Mouse (Mus musculus) liver, embryonic 14.5 days (tissue): ENCODE data around the gene Gm11562. TPM values are rescaled to one million over a fixed set of nuclear protein-coding genes. Genes with fewer than 3 reads are reported as not detected.
A peak's percentile ranks its signal among the peaks of the same experiment; 100 is the strongest.

ENCODE experiments used
- ATAC-seq: fragments of 200-750 bp; cut with Nextera tagmentation; 2 replicates; pipeline ENCODE4 v1.8.0; 2017; ENCODE audit warnings: moderate number of reproducible peaks, mild to moderate bottlenecking, moderate library complexity; ENCODE audit not compliant: insufficient read depth
- DNase-seq, 3 experiments: peaks; one replicate each; pipeline ENCODE4 v3.0.0-alpha.2; 2012 to 2013; ENCODE audit warnings: low read depth in 3 of 3, low spot score in 3 of 3
- H3K27ac ChIP-seq: fragments of 300-500 bp; sonication (generic); 2 replicates; pipeline ENCODE4 v1.5.1; 2014; ENCODE audit warnings: moderate library complexity, mild to moderate bottlenecking, control low read depth, inconsistent platforms
- H3K27me3 ChIP-seq: fragments of 300-500 bp; sonication (generic); 2 replicates; pipeline ENCODE4 v1.6.1; 2014; ENCODE audit warnings: mild to moderate bottlenecking, low read length, moderate library complexity; ENCODE audit not compliant: control insufficient read depth, insufficient read depth
- H3K36me3 ChIP-seq: fragments of 300-500 bp; sonication (generic); replicated peaks from 2 replicates; pipeline ENCODE4 v1.6.1; 2014; ENCODE audit warnings: low read depth; ENCODE audit not compliant: control insufficient read depth, insufficient read depth
- H3K4me1 ChIP-seq, 2 experiments: fragments of 200-500 bp in 1 of 2; fragments of 300-500 bp in 1 of 2; sonication (generic) in 1 of 2; replicated peaks; 2 replicates each; pipeline ENCODE4 v1.6.1; 2012 to 2014; ENCODE audit warnings: antibody characterized with exemption in 1 of 2, inconsistent platforms in 1 of 2, low read length in 1 of 2; ENCODE audit not compliant: control insufficient read depth in 2 of 2, insufficient read depth in 2 of 2
- H3K4me2 ChIP-seq: fragments of 300-500 bp; sonication (generic); 2 replicates; pipeline ENCODE4 v1.6.1; 2014; ENCODE audit warnings: low read depth, mild to moderate bottlenecking, control low read depth, moderate library complexity
- H3K4me3 ChIP-seq, 2 experiments: fragments of 200-500 bp in 1 of 2; fragments of 300-500 bp in 1 of 2; sonication (generic) in 1 of 2; 2 replicates each; pipeline ENCODE4 v1.5.1; 2012 to 2014; ENCODE audit warnings: low read depth in 2 of 2, low read length in 2 of 2, mild to moderate bottlenecking in 2 of 2, control low read depth in 1 of 2, inconsistent platforms in 1 of 2, moderate library complexity in 1 of 2; ENCODE audit not compliant: insufficient read depth in 1 of 2
- H3K9ac ChIP-seq: fragments of 300-500 bp; sonication (generic); replicated peaks from 2 replicates; pipeline ENCODE4 v1.6.1; 2014; ENCODE audit warnings: mild to moderate bottlenecking, control low read depth, moderate library complexity
- H3K9me3 ChIP-seq: fragments of 300-500 bp; sonication (generic); 2 replicates; pipeline ENCODE4 v1.6.1; 2016; ENCODE audit warnings: low read length, mixed read lengths; ENCODE audit not compliant: control insufficient read depth
- CTCF ChIP-seq: IDR thresholded peaks from 2 replicates; pipeline ENCODE4 v1.5.1; 2016; ENCODE audit warnings: antibody characterized with exemption, low read depth, control low read depth
- EP300 ChIP-seq: IDR thresholded peaks from 2 replicates; pipeline ENCODE4 v1.6.1; 2016; ENCODE audit warnings: antibody characterized with exemption, low read depth
- WGBS: fragments of 180-500 bp; shearing (Covaris S2); extraction: QIAGEN DNeasy Blood & Tissue Kit; methylation state at CpG from one replicate; pipeline ENCODE4 v1.1.7; 2014; ENCODE audit not compliant: insufficient replicate concordance; 5-methylcytosine and 5-hydroxymethylcytosine counted together
- polyA plus RNA-seq, 2 experiments: library from polyadenylated mRNA; depleted of rRNA in 1 of 2; stranded (reverse) in 1 of 2; unstranded in 1 of 2; fragments of >200 nt; fragmentation: Nextera tagmentation in 1 of 2; extraction: Ambion mirVana in 1 of 2; gene quantifications; 2 replicates each; pipeline versions ENCODE4 v1.2.1 to v1.2.3; 2012 to 2014

Gm11562 gene
- polyA plus RNA-seq, 2 experiments, result not detected

DNA sequence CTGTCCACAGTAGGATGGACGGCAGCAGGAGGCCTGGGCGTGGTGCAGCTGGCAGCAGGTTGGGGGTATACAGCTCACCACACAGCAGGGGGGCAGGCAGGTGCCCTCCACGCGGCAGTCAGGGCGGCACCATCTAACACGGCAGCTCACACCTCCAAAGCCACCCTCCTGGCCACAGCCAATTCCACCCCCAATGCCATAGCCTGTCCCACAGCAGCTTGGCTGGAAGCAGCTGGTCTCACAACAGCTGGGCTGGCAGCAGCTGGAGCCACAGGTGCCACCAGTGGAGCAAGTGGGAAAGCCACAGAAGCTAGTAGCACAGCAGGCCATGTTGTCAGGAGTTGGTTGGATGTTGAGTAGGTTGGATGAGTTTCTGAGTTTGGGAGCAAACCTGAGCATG, 39.6 kb downstream of the Gm11562 start, which contains the start of gene Krtap1-5:
TSS of gene Krtap1-5 (minus strand) at position 381 of the 400 bp plus-strand sequence.
- DNase-seq (no peak), ATAC-seq (no peak)
- H3K36me3 ChIP-seq, result no peaks in the 10 kb centered on the region
- H3K9me3 ChIP-seq, result no peaks in the 10 kb centered on the region
- WGBS, result 65% methylated on average over 6 of the region's 6 CpGs
- no peaks in the 10 kb centered on the region for H3K4me1 ChIP-seq
- H3K9ac ChIP-seq, result no peak within 1 kb of the TSS
- TF ChIP-seq EP300 (no peak), CTCF (no peak)
- H3K4me3 ChIP-seq, result no peak within 1 kb of the TSS
- no peak within 1 kb of the TSS for H3K27ac ChIP-seq
- no peaks in the 10 kb centered on the region for H3K27me3 ChIP-seq
- no peak within 1 kb of the TSS for H3K4me2 ChIP-seq

DNA sequence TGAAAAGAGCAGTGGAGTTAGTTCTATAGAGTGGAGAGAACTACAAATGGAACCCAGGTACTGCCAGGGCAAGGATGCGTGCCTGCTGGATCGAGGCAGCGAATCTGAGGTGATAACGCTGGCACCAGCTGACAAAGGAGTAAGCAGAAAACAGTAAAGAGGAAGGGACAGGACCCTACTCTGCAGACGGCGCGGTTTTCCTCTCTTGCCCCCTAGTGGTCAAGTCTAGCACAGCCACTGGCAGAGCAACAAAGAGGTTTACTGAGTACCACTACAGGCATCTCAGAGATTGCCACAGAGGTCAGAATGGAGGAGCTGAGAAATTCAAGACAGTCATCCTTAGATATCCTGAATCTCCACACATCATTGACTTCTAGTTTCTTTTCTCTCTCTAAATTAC, 46.1 kb downstream of the Gm11562 start:
- peak; percentile 81 for TF ChIP-seq CTCF
- no peak for TF ChIP-seq EP300
- DNase-seq (peak in 2 of 3 experiments; percentile 3 to 7), ATAC-seq (no peak)
- Histone ChIP-seq H3K4me2 (no peak overlapping the region), H3K9ac (no peak overlapping the region), H3K4me3 (no peak overlapping the region), H3K36me3 (no peaks in the 10 kb centered on the region), H3K9me3 (no peaks in the 10 kb centered on the region), H3K4me1 (no peaks in the 10 kb centered on the region), H3K27ac (no peak overlapping the region), H3K27me3 (no peaks in the 10 kb centered on the region)
- WGBS, result 3% methylated on average over 7 of the region's 7 CpGs

DNA sequence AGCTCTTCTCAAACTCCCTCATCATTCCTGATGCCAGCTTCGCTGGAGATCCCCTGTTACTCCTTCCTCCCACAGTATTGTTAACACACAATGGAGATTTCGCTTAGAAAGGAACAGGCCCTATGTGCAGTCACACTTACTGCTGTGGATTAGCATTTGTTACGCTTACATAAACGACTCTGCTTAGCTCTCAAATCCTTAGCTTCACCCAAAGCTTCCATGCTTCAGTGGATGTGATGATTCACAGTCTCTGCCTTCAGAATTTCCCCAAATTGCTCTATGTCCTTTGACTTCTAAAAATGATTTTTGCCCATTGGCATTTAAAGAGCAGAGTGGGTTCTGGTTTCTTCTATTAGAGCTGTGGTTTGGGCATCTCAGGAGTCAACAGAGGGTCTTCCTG, 47.1 kb downstream of the Gm11562 start:
- H3K4me3 ChIP-seq, result no peak overlapping the region
- H3K9me3 ChIP-seq, result no peaks in the 10 kb centered on the region
- no peaks in the 10 kb centered on the region for H3K36me3 ChIP-seq
- no peak overlapping the region for H3K4me2 ChIP-seq
- ATAC-seq (no peak), DNase-seq (no peak)
- no peaks in the 10 kb centered on the region for H3K4me1 ChIP-seq
- H3K27me3 ChIP-seq, result no peaks in the 10 kb centered on the region
- H3K27ac ChIP-seq, result no peak overlapping the region
- TF ChIP-seq CTCF, result no peak
- no peak for TF ChIP-seq EP300
- 39% methylated on average over 4 of the region's 4 CpGs for WGBS
- no peak overlapping the region for H3K9ac ChIP-seq

Other genes starting within 250 kb of the Gm11562 start
Only the 30 nearest of the 38 such genes appear.
- gene Krt20, start 182.3 kb downstream of the Gm11562 start, polyA plus RNA-seq (2012; rRNA removed), result 8.5 and 15.2 TPM in 2 replicates
- gene Krt20, start 182.3 kb downstream of the Gm11562 start, polyA plus RNA-seq (2014; fragmentation: Nextera tagmentation; extraction: Ambion mirVana), result 20.0 and 21.6 TPM in 2 replicates
- gene Krt23, start 127.3 kb downstream of the Gm11562 start, polyA plus RNA-seq (2012; rRNA removed), result 0.24 and 0.32 TPM in 2 replicates
- gene Krt23, start 127.3 kb downstream of the Gm11562 start, polyA plus RNA-seq (2014; fragmentation: Nextera tagmentation; extraction: Ambion mirVana), result 0.24 and 1.00 TPM in 2 replicates
- gene Krt39, start 99.1 kb downstream of the Gm11562 start, polyA plus RNA-seq (2012; rRNA removed), result not detected in 2 replicates
- not detected in 2 replicates for gene Krt39, start 99.1 kb downstream of the Gm11562 start, polyA plus RNA-seq (2014; fragmentation: Nextera tagmentation; extraction: Ambion mirVana)
- not detected in 2 replicates for gene Krt40, start 77.3 kb downstream of the Gm11562 start, polyA plus RNA-seq (2012; rRNA removed)
- gene Krt40, start 77.3 kb downstream of the Gm11562 start, polyA plus RNA-seq (2014; fragmentation: Nextera tagmentation; extraction: Ambion mirVana), result not detected in 2 replicates
- gene Krtap3-3, start 69.6 kb downstream of the Gm11562 start, polyA plus RNA-seq (2012; rRNA removed), result not detected in 2 replicates
- gene Krtap3-3, start 69.6 kb downstream of the Gm11562 start, polyA plus RNA-seq (2014; fragmentation: Nextera tagmentation; extraction: Ambion mirVana), result not detected in 2 replicates
- gene Krtap3-2, start 63.6 kb downstream of the Gm11562 start, polyA plus RNA-seq (2012; rRNA removed), result not detected in 2 replicates
- not detected in 2 replicates for gene Krtap3-2, start 63.6 kb downstream of the Gm11562 start, polyA plus RNA-seq (2014; fragmentation: Nextera tagmentation; extraction: Ambion mirVana)
- gene Gm11939, start 61.0 kb downstream of the Gm11562 start, polyA plus RNA-seq (2012; rRNA removed), result not detected in 2 replicates
- gene Gm11939, start 61.0 kb downstream of the Gm11562 start, polyA plus RNA-seq (2014; fragmentation: Nextera tagmentation; extraction: Ambion mirVana), result not detected in 2 replicates
- not detected in 2 replicates for gene Krtap3-1, start 53.8 kb downstream of the Gm11562 start, polyA plus RNA-seq (2012; rRNA removed)
- gene Krtap3-1, start 53.8 kb downstream of the Gm11562 start, polyA plus RNA-seq (2014; fragmentation: Nextera tagmentation; extraction: Ambion mirVana), result not detected in 2 replicates
- gene Krtap1-5, start 39.4 kb downstream of the Gm11562 start, polyA plus RNA-seq (2012; rRNA removed), result not detected in 2 replicates
- gene Krtap1-5, start 39.4 kb downstream of the Gm11562 start, polyA plus RNA-seq (2014; fragmentation: Nextera tagmentation; extraction: Ambion mirVana), result not detected in 2 replicates
- not detected in 2 replicates for gene Krtap1-4, start 36.8 kb downstream of the Gm11562 start, polyA plus RNA-seq (2012; rRNA removed)
- gene Krtap1-4, start 36.8 kb downstream of the Gm11562 start, polyA plus RNA-seq (2014; fragmentation: Nextera tagmentation; extraction: Ambion mirVana), result not detected in 2 replicates
- gene Krtap1-3, start 29.1 kb downstream of the Gm11562 start, polyA plus RNA-seq (2012; rRNA removed), result not detected in 2 replicates
- gene Krtap1-3, start 29.1 kb downstream of the Gm11562 start, polyA plus RNA-seq (2014; fragmentation: Nextera tagmentation; extraction: Ambion mirVana), result not detected in 2 replicates
- not detected in 2 replicates for gene Krtap9-3, start 22.3 kb downstream of the Gm11562 start, polyA plus RNA-seq (2012; rRNA removed)
- gene Krtap9-3, start 22.3 kb downstream of the Gm11562 start, polyA plus RNA-seq (2014; fragmentation: Nextera tagmentation; extraction: Ambion mirVana), result not detected in 2 replicates
- gene Gm11938, start 17.1 kb downstream of the Gm11562 start, polyA plus RNA-seq (2012; rRNA removed), result not detected in 2 replicates
- gene Gm11938, start 17.1 kb downstream of the Gm11562 start, polyA plus RNA-seq (2014; fragmentation: Nextera tagmentation; extraction: Ambion mirVana), result not detected in 2 replicates
- gene Gm11937, start 10.2 kb downstream of the Gm11562 start, polyA plus RNA-seq (2012; rRNA removed), result not detected in 2 replicates
- not detected in 2 replicates for gene Gm11937, start 10.2 kb downstream of the Gm11562 start, polyA plus RNA-seq (2014; fragmentation: Nextera tagmentation; extraction: Ambion mirVana)
- gene Krtap2-4, start 5.6 kb downstream of the Gm11562 start, polyA plus RNA-seq (2012; rRNA removed), result not detected in 2 replicates
- not detected in 2 replicates for gene Krtap2-4, start 5.6 kb downstream of the Gm11562 start, polyA plus RNA-seq (2014; fragmentation: Nextera tagmentation; extraction: Ambion mirVana)
- not detected in 2 replicates for gene Krtap4-1, start 7.8 kb upstream of the Gm11562 start, polyA plus RNA-seq (2012; rRNA removed)
- gene Krtap4-1, start 7.8 kb upstream of the Gm11562 start, polyA plus RNA-seq (2014; fragmentation: Nextera tagmentation; extraction: Ambion mirVana), result not detected in 2 replicates
- not detected in 2 replicates for gene Krtap4-2, start 14.6 kb upstream of the Gm11562 start, polyA plus RNA-seq (2012; rRNA removed)
- gene Krtap4-2, start 14.6 kb upstream of the Gm11562 start, polyA plus RNA-seq (2014; fragmentation: Nextera tagmentation; extraction: Ambion mirVana), result not detected in 2 replicates
- not detected in 2 replicates for gene Krtap4-7, start 23.7 kb upstream of the Gm11562 start, polyA plus RNA-seq (2012; rRNA removed)
- not detected in 2 replicates for gene Krtap4-7, start 23.7 kb upstream of the Gm11562 start, polyA plus RNA-seq (2014; fragmentation: Nextera tagmentation; extraction: Ambion mirVana)
- not detected in 2 replicates for gene Gm11555, start 29.8 kb upstream of the Gm11562 start, polyA plus RNA-seq (2012; rRNA removed)
- not detected in 2 replicates for gene Gm11555, start 29.8 kb upstream of the Gm11562 start, polyA plus RNA-seq (2014; fragmentation: Nextera tagmentation; extraction: Ambion mirVana)
- gene Gm11563, start 38.5 kb upstream of the Gm11562 start, polyA plus RNA-seq (2012; rRNA removed), result not detected in 2 replicates
- not detected in 2 replicates for gene Gm11563, start 38.5 kb upstream of the Gm11562 start, polyA plus RNA-seq (2014; fragmentation: Nextera tagmentation; extraction: Ambion mirVana)
- not detected in 2 replicates for gene Krtap4-6, start 45.5 kb upstream of the Gm11562 start, polyA plus RNA-seq (2012; rRNA removed)
- gene Krtap4-6, start 45.5 kb upstream of the Gm11562 start, polyA plus RNA-seq (2014; fragmentation: Nextera tagmentation; extraction: Ambion mirVana), result not detected in 2 replicates
- not detected in 2 replicates for gene Gm14190, start 70.3 kb upstream of the Gm11562 start, polyA plus RNA-seq (2012; rRNA removed)
- not detected in 2 replicates for gene Gm14190, start 70.3 kb upstream of the Gm11562 start, polyA plus RNA-seq (2014; fragmentation: Nextera tagmentation; extraction: Ambion mirVana)
- gene Gm14180, start 113.9 kb upstream of the Gm11562 start, polyA plus RNA-seq (2012; rRNA removed), result not detected in 2 replicates
- gene Gm14180, start 113.9 kb upstream of the Gm11562 start, polyA plus RNA-seq (2014; fragmentation: Nextera tagmentation; extraction: Ambion mirVana), result not detected in 2 replicates
- gene Gm11595, start 152.5 kb upstream of the Gm11562 start, polyA plus RNA-seq (2012; rRNA removed), result not detected in 2 replicates
- gene Gm11595, start 152.5 kb upstream of the Gm11562 start, polyA plus RNA-seq (2014; fragmentation: Nextera tagmentation; extraction: Ambion mirVana), result not detected in 2 replicates
- not detected in 2 replicates for gene Krtap4-8, start 160.3 kb upstream of the Gm11562 start, polyA plus RNA-seq (2012; rRNA removed)
- not detected in 2 replicates for gene Krtap4-8, start 160.3 kb upstream of the Gm11562 start, polyA plus RNA-seq (2014; fragmentation: Nextera tagmentation; extraction: Ambion mirVana)
- gene Krtap4-9, start 164.8 kb upstream of the Gm11562 start, polyA plus RNA-seq (2012; rRNA removed), result not detected in 2 replicates
- gene Krtap4-9, start 164.8 kb upstream of the Gm11562 start, polyA plus RNA-seq (2014; fragmentation: Nextera tagmentation; extraction: Ambion mirVana), result not detected in 2 replicates
- not detected in 2 replicates for gene Gm11596, start 173.0 kb upstream of the Gm11562 start, polyA plus RNA-seq (2012; rRNA removed)
- gene Gm11596, start 173.0 kb upstream of the Gm11562 start, polyA plus RNA-seq (2014; fragmentation: Nextera tagmentation; extraction: Ambion mirVana), result not detected in 2 replicates
- gene Gm11569, start 178.5 kb upstream of the Gm11562 start, polyA plus RNA-seq (2012; rRNA removed), result not detected in 2 replicates
- gene Gm11569, start 178.5 kb upstream of the Gm11562 start, polyA plus RNA-seq (2014; fragmentation: Nextera tagmentation; extraction: Ambion mirVana), result not detected in 2 replicates
- gene Gm11554, start 184.0 kb upstream of the Gm11562 start, polyA plus RNA-seq (2012; rRNA removed), result not detected in 2 replicates
- not detected in 2 replicates for gene Gm11554, start 184.0 kb upstream of the Gm11562 start, polyA plus RNA-seq (2014; fragmentation: Nextera tagmentation; extraction: Ambion mirVana)
- not detected in 2 replicates for gene Krtap4-13, start 189.5 kb upstream of the Gm11562 start, polyA plus RNA-seq (2012; rRNA removed)
- not detected in 2 replicates for gene Krtap4-13, start 189.5 kb upstream of the Gm11562 start, polyA plus RNA-seq (2014; fragmentation: Nextera tagmentation; extraction: Ambion mirVana)